Mouse (Mus musculus) activated CD4-positive, CD25-positive, alpha-beta regulatory T cell, adult 4 months (primary cell): ENCODE measurements around the gene Nmnat3. TPM values are rescaled to one million over a fixed set of nuclear protein-coding genes. Genes with fewer than 3 reads are reported as not detected.
"Not testable (repeated sequence)": the region's sequence is repeated elsewhere in the genome, so short reads cannot be mapped to it uniquely, and the experiment has no call there.

Experiments used
- ATAC-seq: one replicate; pipeline ENCODE4 v1.8.0; 2017
- polyA plus RNA-seq, 2 experiments: library from polyadenylated mRNA; unstranded; fragments of 100-300 nt; shearing (Covaris generic); gene quantifications; one replicate each; pipeline ENCODE4 v1.2.1; 2017

Nmnat3 gene
- polyA plus RNA-seq = 10 to 100 TPM in 1 of 2 experiments, 1 to 10 TPM in 1; 9.1 to 12.7 TPM

DNA sequence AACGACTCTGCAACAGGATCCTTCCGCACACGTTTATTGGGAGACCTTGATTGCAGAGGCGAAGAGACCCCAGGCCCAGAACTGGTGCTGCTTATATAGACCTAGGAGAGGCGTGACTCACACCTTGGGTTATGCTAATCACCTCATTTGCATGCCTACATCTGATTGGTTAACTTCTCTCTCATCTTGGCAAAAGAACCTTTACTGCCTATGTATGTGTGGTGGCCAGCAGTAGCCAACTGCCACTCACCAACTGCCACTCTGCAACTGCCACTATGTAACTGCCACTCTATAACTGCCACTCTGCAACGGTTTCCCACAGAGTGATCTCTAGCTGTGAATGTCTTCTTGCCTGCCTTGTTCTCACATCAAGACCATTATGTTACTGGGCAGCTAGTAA, at the start of gene Nmnat3:
Gene Nmnat3 (plus strand): TSS at position 301 of the 400 bp plus-strand sequence.
- ATAC-seq = not testable (repeated sequence)

DNA sequence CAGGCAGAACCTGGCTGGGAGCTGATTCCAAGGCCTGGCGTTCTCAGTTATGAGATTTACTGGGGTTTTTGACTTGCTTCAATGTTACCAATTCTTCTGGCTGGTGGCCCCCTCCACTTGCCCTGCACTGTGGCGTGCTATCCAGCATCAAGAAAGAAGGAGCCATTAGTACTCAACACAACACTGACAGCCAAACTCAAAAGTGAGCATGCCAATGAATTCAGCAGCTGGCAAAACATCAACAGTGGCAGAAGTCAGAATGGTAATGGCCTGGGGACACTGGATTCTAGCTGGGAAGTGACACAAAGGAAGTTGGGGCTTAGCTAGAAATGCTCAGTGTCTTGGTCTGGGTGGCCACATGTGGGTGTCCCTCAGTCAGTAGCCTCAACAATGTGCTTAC, 43.8 kb upstream of the Nmnat3 start:
- ATAC-seq = no peak

DNA sequence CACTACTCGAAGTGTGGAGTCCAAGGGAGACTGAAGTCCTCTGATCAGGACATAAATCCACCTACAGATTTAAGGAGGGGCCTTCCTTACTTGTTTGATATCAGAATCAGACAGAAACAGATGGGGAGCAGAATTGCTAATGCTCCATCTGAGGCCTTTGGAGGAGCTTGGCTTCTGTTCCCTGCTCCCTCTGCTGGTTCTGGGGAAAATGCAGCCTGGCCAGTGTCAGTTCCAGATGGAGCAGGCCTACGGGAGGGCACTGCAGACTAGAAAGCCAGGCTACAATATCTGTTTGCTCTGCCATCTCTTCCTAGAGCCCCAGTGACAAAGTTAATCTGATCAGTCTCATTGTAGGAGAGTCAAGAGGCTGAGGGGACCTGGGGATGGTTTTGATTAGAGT, 43.0 kb upstream of the Nmnat3 start:
- no peak for ATAC-seq

DNA sequence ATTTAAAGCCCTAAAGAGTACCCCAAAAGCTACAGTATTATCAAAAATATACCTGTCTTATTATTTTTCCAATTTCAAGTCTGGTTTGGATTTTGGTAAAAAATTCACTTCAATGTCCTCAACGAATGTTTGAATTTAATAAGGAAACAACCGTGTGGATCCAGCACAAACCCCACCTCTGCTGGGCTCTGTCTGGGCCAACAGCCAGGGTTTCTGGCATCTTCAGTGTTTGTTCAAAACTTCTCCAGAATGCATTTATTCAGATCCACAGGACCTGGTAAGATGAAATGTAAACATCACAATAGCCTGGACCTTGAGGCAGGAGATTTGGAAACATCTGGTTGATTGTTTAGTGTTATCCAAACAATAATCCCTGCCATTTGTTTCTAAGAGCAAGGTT, 42.0 kb upstream of the Nmnat3 start:
- ATAC-seq = no peak

DNA sequence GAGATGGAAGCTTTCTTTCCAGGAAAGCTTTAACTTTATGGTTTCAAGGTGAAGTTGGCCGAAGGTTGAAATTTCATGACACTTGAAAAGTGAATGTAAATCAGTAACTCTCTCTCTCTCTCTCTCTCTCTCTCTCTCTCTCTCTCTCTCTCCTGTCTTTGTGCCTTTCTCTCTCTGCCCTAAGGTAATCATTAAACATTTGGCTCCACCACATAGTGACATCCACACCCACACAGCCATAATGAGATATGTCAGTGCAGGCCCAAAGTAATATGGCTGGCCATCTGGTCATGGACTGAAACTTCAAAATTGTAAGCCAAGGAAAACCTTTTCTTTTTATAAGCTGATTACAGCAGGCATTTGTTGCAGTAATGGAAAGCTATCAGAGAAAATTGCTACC, 40.9 kb upstream of the Nmnat3 start:
- ATAC-seq = no peak

DNA sequence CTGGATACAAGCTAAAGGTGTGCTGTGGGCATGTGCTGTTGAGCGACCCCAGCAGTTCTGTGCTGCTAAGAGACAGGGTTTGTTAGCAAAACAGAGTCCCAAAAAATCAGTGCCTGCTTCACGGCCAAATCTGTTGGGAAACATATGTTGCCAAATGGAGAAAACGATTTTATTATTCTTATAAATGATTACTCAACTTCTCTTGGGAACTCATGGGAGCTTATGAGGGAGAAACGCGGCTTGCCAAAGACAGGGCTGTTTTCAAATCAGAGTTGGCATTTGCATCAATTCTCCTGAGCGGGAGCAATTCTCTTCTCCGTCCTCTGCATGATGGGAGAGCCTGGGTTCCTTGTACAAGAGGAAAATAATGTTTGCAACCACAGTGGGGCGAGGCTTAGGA, 27.0 kb upstream of the Nmnat3 start:
- ATAC-seq = no peak

DNA sequence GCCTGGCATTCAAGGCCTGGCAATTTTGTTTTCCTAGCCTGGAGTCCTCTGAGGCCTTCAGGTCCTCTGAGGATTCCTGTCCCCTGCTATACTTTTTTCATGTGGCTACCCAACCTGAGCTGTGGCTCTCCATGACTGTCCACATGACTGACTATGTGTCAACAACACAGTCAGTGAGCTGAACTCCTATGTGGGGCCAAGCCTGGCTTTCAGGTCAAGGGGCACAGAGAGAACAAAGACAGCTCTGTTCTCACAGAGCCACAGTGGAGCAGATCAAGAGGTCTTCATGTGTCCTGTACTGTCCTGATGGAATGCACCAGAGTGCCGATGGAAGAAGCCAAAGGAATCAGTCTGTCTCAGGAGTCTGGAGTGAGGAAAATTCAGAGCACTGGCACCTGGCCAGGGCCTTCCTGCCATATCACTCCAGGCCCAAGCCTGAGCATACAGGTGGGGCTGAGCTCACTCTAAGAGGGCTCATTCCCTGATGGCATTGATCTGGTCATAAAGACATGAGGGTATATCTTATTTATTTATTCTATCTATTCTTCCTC, 25.7 kb upstream of the Nmnat3 start:
- ATAC-seq = no peak

DNA sequence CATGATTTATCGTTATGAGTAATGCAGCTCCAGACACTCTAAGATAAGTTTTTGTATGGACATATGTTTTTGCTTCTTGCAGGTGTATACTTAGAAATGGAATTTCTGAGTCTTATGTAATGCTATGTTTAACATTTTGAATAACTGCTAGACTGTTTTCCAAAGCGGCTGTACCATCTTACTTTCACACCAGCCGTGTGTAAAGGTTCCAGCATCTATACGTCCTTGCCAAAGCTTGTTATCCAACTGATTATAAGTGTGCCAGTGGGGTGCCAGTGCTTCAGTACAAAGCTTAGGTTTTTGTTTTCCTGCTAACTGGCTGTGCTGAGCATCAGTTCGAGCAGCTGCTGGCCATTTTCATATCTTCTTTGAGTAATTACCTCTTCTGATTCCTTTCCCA, 22.3 kb upstream of the Nmnat3 start:
- ATAC-seq = no peak

DNA sequence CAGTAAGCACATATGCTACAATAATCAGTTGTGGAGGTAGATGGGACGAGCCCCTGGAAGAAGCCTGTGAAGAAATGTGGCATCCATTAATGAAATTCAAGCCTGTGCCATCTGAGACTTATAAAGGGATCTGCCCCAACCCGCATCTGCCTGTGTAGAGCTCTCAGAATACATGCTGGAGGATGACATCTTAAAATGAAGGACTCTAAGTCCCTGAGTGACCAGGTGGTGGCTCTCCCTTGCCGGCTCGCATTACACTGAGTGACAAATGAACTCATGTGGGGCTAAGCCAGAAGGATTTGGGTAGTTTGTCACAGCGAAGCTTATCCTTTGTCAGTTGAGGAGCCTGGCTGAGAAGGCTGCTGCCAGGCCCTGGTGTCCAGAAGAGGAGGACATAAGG, 14.5 kb upstream of the Nmnat3 start:
- no peak for ATAC-seq

DNA sequence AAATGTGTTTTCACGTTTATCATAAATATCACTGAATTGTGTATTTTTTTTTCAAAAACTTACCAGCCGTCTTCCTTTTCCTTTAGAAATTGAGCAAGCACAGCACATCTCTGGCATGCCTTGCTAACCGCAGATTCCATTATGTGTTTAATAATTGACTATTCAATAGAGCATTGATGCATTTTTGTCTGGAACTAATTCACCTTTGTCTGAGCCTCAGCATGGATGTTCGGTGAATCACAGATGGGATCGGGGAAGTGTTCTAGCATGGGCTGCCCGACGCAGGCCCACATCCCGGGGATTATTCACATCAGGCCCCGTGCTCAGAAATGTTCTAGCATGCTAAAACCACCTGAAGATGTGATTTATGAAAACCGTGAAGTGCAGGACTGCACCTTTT, 12.2 kb upstream of the Nmnat3 start:
- no peak for ATAC-seq

DNA sequence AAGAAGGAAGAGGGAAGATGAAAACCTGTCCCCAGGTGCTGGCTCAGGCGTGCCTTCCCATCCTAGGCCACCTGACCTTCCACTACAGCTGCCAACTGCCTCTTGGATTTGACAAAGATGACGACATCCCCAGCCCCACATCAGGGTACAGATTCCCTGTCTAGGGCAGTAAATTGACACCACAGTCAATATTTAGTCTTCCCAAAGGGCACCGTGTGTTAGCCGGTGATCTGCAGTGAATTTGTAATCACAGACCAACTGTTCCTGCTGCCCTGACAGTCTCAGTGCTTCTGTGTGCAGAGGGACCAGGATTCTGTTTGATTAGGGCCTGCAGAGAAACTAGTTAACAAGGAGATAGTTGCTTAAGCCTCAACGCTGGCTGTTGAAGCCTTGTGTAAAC, 7.1 kb upstream of the Nmnat3 start:
- no peak for ATAC-seq

DNA sequence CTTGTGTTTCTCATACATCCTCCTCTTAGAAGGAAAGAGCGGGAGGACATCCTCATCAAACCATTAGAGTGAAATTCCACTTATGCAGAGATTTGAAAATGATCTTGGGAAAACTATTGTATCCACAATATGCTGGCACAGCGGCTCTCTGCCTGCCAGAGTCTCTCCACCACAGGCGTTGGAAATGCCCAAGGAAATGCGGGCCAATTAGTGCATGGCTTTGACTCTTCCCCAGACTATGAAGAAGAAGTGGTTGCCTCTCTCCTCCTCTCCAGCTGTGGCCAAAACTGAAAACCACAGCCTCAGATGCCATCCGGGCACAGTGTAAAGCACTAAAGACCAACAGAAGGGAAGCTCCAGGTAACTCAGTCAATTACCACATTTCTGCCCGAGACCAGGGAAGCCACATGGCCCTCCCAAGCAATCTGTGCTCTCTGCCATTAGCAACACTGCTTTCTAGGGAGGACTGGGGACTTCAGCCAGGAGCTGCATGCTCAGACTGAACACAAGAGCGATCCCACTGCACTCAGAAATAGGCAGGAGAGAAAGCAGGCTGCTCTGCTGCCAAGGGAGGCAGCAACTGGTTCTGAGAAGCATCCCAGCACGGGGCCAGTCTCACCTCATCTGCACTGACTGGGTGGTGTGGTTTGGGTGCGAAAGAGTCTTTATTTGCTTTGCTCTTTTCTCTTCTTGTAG, 1.5 kb upstream of the Nmnat3 start:
- no peak for ATAC-seq

DNA sequence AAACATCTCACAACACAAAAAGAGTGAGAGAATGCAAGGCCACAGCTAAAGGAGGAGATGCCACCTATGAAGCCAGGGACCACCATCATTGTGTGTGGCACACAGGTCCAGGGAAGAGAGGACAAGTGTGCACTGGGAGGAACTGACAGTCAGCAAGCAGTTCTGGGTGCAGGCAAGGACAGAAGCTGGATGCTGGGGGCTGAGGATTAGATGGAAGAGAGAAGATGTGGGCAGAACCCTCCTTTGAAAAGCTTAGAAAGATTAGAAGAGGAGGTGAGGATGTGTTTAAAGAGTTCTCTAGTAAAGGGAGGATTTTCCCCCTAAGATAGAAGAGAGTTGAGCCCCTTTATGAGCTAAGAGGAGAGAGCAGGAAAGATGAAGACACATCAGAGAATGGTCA, 2.4 kb downstream of the Nmnat3 start:
- ATAC-seq = no peak

DNA sequence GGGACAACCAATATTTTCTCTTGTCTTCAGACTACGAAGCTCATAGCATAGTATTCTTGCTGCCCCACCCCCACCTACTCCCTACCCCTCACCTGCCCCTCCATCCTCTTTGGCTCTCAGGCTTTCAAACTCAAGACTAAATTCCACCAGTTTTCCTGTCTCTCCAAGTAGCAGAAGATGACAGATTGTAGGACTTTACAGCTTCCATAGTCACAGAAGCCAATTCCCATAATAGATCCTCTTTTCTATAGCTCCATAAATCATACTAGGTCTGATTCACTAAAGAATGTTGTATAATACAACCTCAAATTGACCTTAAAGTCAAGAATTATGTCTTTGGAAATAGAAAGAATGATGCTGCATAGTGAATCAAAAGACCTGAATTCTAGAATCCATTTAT, 3.4 kb downstream of the Nmnat3 start:
- ATAC-seq = no peak

DNA sequence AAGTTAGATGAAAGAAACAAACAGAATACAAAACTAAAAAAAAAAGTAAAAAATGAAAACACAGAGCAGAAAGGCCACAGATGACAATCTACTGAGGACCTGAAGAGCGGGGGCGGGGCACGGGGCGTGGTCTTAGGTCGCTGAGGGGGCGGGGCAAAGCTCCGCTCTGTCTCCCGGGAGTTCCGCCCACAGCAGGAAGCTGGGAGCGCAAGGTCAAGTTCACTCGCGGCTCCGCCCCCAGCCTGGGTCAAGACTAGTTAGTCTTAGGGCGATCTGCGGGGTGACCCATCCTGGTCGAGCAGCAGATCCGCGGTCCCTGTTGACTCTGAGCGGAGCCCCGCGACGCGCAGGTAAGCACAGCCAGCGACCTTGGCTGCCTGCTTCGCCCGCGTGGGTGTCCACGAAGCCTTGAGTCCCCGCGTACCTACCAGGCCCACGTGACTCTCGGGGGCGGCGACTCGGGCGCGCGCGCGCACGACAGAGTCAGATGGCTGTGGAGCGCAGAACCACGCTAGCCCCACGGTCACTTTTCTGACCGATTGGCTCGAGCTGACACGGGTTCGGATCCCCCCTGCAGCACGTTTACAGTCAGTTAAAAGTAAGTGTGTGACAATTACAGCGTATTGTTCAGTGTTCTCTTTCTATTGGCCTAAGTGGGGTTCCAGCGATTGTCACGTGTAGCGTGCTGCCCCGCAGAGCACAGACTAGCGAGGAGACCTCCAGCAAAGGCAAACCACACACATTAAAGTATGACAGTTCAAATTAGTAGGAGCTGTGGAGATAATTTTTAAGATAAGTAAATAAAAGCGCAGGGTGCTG, 9.4 kb downstream of the Nmnat3 start:
- ATAC-seq = peak; percentile 86

DNA sequence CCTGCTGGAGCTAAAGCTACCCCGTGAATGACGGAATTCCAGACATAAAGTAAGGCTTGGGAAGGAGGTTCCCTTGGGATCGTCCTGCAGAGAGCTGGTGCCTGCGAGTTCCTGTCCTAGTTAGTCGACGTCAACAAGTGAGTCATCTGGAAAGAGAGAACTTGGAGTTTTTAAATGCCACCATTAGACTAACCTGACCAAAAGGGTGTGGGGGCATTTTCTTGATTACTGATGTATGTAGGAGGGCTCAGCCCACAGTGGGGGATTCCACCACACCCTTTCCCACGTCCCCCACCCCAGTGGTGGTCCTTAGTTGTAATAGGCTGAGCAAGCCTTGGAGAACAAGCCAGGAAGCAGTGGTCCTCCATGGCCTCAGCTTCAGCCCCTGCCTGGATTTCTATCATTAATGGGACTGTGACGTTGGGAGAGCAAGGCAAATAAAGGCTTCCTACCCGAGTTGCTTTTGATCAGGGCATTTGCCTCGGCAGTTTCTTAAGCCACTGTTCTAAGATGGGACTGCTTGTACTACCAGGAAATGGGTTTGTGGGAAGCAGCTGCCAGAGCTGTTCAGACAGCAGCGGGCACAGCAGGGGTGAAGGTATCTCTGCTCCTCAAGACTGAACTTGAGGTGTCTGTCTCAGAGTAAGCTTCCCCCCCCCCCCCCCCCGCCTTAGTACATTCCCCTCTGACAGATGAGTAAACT, 10.2 kb downstream of the Nmnat3 start:
- peak; percentile 17 for ATAC-seq

DNA sequence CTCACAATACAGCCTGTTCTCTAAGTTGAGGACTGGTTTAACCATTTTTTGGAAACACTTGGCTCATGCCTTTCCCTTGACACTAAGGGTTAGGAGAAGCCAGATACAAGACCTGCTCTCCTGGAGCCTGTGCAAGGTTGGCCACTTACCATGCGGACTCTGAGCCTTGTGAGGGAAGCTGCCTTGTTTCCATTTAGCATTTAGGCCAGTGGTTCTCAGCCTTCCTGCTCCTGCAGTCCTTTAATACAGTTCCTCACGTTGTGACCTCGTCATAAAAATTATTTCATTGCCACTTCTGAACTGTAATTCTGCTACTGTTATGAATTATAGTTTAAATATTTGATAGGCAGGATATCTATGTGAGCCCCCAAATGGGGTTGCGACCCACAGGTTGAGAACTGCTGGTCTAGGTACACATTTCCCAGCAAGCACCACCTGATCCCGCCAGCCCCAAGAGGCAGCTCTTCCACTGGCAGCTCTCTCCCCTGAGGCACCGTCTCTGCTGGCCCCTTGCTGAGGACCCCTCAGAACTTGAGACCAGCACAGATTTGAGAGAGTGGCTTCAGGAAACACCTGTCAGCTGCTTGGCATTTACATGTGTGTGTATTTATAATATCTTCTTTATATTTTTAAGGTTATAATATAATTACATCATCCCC, 10.8 kb downstream of the Nmnat3 start:
- no peak for ATAC-seq

DNA sequence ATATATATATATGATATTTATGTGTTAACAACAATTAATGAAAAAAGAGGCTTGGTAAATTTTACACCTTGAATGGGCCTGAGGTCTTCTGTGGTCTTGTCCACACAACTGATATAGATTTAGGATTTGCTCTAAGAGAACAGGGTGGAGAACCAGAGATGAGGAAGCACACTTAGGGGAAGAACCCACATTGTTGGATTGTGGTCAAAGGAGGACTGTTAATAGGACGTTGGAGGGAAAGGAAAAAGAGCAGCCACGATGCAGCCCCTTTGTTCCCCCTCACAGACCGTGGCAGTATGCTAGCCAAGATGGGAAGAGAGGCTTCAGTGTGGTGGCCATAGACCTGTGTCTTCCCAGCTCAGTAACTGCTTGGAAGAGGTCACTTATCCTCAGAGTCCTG, 11.5 kb downstream of the Nmnat3 start:
- ATAC-seq = no peak

DNA sequence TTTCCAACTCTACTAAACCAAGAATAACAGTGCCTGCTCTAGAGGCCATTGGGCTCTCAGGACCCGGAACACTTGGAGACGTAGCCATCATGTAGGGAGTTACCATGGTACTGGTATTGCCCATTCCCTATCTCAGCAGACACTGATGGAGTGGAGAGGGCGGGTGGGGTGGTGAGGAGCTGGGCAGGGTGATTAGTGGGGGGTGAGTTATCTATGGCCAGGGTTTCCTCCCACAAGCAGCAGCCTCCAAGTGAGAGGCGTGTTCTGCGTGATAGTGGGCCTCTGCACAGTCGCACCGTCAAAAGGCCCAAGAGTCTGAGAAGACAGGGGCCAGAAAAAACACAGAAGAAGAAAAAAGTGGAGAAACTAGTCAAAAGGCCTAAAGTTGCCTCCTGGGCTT, 12.0 kb downstream of the Nmnat3 start:
- no peak for ATAC-seq

DNA sequence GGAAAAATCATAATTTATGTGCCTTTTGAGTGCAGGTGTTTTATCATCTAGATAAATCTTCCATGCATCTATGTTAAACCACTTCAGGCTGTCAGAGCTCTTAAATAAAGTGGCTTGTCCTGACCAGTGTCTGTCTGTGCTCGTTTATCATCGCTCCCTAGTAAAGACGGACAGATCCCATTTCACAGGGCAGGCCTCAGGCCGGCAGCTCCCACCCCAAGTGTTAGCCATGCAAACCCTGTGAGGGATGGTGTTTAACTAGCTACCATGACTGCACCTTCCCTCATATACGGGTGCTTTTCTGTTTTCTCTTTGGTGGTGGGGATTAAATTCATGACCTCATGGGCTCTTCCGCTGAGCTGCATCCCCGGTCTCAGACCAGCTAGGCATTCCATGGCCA, 13.3 kb downstream of the Nmnat3 start:
- ATAC-seq = no peak

DNA sequence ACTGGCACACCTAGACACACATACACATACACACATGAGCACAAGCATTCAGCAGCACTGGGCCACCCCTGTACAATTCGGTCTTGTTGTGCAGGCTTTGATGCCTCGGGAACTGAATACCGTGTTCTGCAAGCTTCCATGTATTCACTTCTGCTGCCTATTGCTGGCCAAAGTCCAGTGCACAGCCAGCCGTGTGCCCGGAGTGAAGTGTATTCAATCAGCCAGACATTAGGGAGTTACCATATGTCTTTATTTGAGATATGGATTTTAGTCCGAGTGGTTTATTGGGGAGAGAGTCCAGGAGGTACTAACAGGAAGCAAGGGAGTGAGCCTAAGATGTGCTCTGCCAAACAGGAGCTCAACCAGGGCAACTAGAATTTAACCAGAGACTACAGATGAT, 19.8 kb downstream of the Nmnat3 start:
- ATAC-seq = no peak

DNA sequence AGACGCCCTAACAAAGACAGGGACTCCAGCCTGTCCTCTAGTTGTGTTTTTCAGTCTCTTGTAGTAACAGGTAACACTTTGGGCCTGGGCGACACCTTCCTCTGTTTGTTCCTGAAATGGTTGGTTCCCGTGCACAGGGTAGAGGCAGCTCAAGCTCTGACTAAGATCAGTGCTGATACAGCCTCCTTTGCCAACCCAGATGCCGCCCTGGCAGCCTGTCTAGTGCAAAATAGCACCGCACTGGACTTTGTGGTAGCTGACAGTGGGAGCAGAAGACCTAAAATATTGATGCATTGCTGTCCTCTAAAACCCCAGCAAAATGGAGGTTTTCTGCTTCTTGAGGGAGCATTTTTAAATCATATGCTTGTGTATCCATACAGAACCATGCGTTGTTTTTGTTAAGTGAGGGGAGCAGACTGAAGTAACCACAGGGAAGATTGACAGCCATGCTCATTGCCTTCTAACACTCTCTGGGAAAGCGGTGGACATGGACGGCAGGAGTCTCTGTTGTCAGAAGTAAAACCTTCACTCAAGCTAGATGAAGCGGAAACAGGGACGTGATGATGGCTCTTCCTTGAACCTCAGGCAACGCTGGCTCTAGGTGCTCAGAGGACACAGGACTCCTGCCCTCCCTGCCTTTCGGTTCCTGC, 24.2 kb downstream of the Nmnat3 start:
- no peak for ATAC-seq
